Mouse (Mus musculus): ENCODE results near the gene Chd8.
"Not testable (repeated sequence)": the region's sequence is repeated elsewhere in the genome, so short reads cannot be mapped to it uniquely, and the experiment has no call there.

Gene Chd8

GRCm38 (mm10) chr14:52257484-52258213, at the start of gene Chd8:
Gene Chd8 (minus strand): TSS chr14:52257780.
- DNase-seq (ENCODE audit: low spot score) = peak; percentile 98

GRCm38 (mm10) chr14:52306100-52306499, 48.5 kb upstream of the Chd8 start:
- DNase-seq (ENCODE audit: low spot score) = no peak

- DNase-seq (ENCODE audit: low spot score) = peak; percentile 95
Measured at GRCm38 (mm10) chr14:52304644-52305271, 47.2 kb upstream of the Chd8 start, which contains the start of gene Mettl3. Gene Mettl3 (minus strand): TSS chr14:52305128.

- not testable (repeated sequence) for DNase-seq (ENCODE audit: low spot score)
Measured at GRCm38 (mm10) chr14:52303517-52303916, 45.9 kb upstream of the Chd8 start.

GRCm38 (mm10) chr14:52295558-52296264, 38.1 kb upstream of the Chd8 start:
- no peak for DNase-seq (ENCODE audit: low spot score)

GRCm38 (mm10) chr14:52284191-52284590, 26.6 kb upstream of the Chd8 start:
- DNase-seq (ENCODE audit: low spot score) = no peak

- no peak for DNase-seq (ENCODE audit: low spot score)
Measured at GRCm38 (mm10) chr14:52283629-52284028, 26.0 kb upstream of the Chd8 start.

- no peak for DNase-seq (ENCODE audit: low spot score)
Measured at GRCm38 (mm10) chr14:52279747-52280120, 22.2 kb upstream of the Chd8 start.

- DNase-seq (ENCODE audit: low spot score) = peak; percentile 98
Measured at GRCm38 (mm10) chr14:52278932-52279746, 21.6 kb upstream of the Chd8 start, which contains the start of the genes Tox4 and Rab2b. Gene Tox4 (plus strand): TSS chr14:52279146. Gene Rab2b (minus strand): TSS chr14:52279545.

- DNase-seq (ENCODE audit: low spot score) = no peak
Measured at GRCm38 (mm10) chr14:52277210-52277609, 19.6 kb upstream of the Chd8 start.

GRCm38 (mm10) chr14:52272781-52273180, 15.2 kb upstream of the Chd8 start:
- DNase-seq (ENCODE audit: low spot score) = no peak

- DNase-seq (ENCODE audit: low spot score) = peak; percentile 7
Measured at GRCm38 (mm10) chr14:52256311-52257175, 1.0 kb downstream of the Chd8 start.

GRCm38 (mm10) chr14:52246129-52246528, 11.5 kb downstream of the Chd8 start:
- no peak for DNase-seq (ENCODE audit: low spot score)

GRCm38 (mm10) chr14:52244690-52245042, 12.9 kb downstream of the Chd8 start:
- no peak for DNase-seq (ENCODE audit: low spot score)

- DNase-seq (ENCODE audit: low spot score) = peak; percentile 99
Measured at GRCm38 (mm10) chr14:52244041-52244689, 13.4 kb downstream of the Chd8 start.

GRCm38 (mm10) chr14:52236216-52236615, 21.4 kb downstream of the Chd8 start:
- no peak for DNase-seq (ENCODE audit: low spot score)

GRCm38 (mm10) chr14:52235165-52235564, 22.4 kb downstream of the Chd8 start:
- DNase-seq (ENCODE audit: low spot score) = no peak

GRCm38 (mm10) chr14:52232249-52232648, 25.3 kb downstream of the Chd8 start:
- no peak for DNase-seq (ENCODE audit: low spot score)

- DNase-seq (ENCODE audit: low spot score) = no peak
Measured at GRCm38 (mm10) chr14:52225972-52226371, 31.6 kb downstream of the Chd8 start.

GRCm38 (mm10) chr14:52217261-52217660, 40.3 kb downstream of the Chd8 start:
- no peak for DNase-seq (ENCODE audit: low spot score)

GRCm38 (mm10) chr14:52199412-52199811, 58.2 kb downstream of the Chd8 start:
- no peak for DNase-seq (ENCODE audit: low spot score)
